Mouse (Mus musculus): ENCODE data around the gene Synpo2l. TPM values are rescaled to one million over a fixed set of nuclear protein-coding genes. Genes with fewer than 3 reads are reported as not detected.

Synpo2l gene
- polyA plus RNA-seq, 1 experiment: 0.33 TPM

DNA sequence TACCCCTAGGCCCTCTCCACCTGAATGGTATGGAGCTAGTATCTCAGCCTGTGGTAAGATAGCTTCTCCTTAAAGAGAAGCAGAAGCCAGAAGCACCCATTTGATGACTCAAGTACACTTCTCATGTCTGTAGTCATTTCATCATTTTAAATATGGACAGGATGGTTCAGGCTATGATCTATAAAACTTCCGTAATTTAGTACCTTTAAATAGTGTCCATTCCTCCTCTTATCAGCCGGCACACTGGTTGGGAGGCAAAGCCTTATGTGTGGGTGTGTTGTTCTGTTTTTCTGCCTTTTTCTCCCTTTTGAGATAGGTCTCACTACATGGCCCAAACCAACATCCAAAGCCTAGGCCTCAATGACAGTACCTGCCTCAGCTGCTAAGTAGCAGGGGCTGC is 30.4 kb upstream of the Synpo2l start:
- TF ChIP-seq POLR2A (IDR thresholded peaks at IDR 0.05; ENCODE audit: low read depth, low read length) (no peak), CTCF (IDR thresholded peaks at IDR 0.05; ENCODE audit: borderline replicate concordance, insufficient read depth, low read length) (no peak)
- Histone ChIP-seq H3K4me1 (ENCODE audit: control insufficient read depth, insufficient read depth, low read length) (peaks cover 8% of the 10 kb centered on the region), H3K4me3 (ENCODE audit: insufficient read depth, low read length) (no peak overlapping the region), H3K27ac (ENCODE audit: insufficient read depth, low read length) (no peak overlapping the region)

DNA sequence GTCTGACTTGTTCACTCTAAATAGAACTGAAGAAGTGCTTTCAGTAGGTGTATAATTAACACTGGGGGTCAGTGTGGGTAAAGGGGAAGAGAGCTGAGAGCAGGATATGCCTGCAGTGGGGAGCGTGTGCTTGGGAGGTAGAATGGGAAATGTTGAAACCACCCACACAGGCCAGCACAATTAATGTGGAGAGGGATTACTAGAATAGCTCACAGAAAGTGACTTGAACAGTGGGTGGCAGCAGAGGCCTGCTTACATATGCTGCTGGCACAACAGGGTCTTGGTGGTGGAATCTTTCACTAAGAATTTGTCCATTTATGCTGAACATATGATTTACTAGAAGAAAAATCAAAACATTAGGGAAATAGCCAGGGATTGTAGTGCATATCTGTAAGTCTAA is 28.8 kb upstream of the Synpo2l start:
- 0 out of 2 replicates have a peak overlapping the region, but pooled peaks have one; percentile 14 for H3K27ac ChIP-seq (ENCODE audit: insufficient read depth, low read length)
- H3K4me3 ChIP-seq (ENCODE audit: insufficient read depth, low read length): peak overlapping the region; percentile 50
- no peak for TF ChIP-seq POLR2A (IDR thresholded peaks at IDR 0.05; ENCODE audit: low read depth, low read length)
- TF ChIP-seq CTCF (IDR thresholded peaks at IDR 0.05; ENCODE audit: borderline replicate concordance, insufficient read depth, low read length): no peak

DNA sequence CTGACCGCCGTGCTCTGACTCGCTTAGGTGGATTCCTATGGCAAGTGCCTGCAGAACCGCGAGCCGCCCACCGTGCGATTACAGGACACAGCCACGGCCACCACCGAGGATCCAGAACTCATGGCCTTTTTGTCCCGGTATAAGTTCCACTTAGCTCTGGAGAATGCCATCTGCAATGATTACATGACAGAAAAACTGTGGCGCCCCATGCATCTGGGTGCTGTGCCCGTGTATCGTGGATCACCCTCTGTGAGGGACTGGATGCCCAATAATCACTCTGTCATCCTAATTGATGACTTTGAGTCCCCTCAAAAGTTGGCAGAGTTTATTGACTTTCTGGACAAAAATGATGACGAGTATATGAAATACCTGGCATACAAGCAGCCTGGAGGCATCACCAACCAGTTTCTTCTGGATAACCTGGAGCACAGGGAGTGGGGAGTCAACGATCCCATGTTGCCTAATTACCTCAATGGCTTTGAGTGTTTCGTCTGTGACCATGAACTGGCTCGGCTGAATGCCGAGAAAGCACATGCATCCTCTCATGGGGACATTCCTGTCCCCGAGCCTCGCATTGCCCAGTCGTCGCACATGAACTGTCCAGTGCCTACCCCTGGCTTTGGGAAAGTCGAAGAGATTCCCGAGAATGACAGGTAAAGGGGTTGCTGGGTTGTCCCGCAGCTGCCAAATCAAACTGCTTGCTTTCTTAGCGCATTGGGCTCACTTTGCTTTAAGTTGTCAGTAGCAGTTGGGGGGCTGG is 27.8 kb upstream of the Synpo2l start:
- H3K4me1 ChIP-seq (ENCODE audit: control insufficient read depth, insufficient read depth, low read length): peaks cover 8% of the 10 kb centered on the region
- H3K4me3 ChIP-seq (ENCODE audit: insufficient read depth, low read length): peak overlapping the region; percentile 50
- peak overlapping the region; percentile 10; the same call in 1 of the 2 replicates for H3K27ac ChIP-seq (ENCODE audit: insufficient read depth, low read length)
- TF ChIP-seq POLR2A (IDR thresholded peaks at IDR 0.05; ENCODE audit: low read depth, low read length) (no peak), CTCF (IDR thresholded peaks at IDR 0.05; ENCODE audit: borderline replicate concordance, insufficient read depth, low read length) (no peak)

More for the DNA sequence above, 28.8 kb upstream of the Synpo2l start:
- H3K4me1 ChIP-seq (ENCODE audit: control insufficient read depth, insufficient read depth, low read length): peaks cover 8% of the 10 kb centered on the region

DNA sequence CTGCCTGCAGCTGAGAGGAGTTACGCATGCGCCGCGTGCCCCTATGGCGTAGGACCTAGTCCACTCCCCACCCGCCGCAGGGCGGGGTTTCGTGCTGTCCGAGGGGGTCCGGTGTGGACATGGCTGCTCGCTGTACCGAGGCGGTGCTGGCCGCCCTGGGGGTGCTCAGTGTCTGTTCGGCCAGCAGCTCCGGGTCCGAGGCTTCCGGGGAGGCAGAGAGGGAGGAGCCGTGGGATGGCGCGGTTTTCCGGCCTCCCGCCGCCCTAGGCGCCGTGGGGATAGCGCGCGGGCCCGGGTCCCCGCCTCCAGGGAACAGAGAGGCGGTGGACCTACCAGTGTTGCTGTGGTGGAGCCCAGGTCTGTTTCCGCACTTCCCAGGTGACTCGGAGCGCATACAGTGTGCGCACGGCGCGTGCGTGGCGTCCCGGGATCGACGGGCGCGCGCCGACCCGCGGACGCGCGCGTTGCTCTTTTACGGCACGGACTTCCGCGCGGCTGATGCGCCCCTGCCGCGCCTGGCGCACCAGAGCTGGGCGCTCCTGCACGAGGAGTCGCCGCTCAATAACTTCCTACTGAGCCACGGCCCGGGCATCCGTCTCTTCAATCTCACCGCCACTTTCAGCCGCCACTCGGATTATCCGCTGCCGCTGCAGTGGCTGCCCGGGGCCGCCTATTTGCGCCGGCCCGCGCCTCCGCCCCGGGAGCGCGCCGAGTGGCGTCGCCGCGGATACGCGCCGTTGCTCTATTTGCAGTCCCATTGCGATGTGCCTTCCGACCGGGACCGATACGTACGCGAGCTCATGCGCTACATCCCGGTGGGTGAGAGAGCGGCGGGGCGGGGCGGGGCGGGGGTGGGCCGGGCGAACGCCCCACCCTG is 27.0 kb upstream of the Synpo2l start, which contains the start of gene Fut11:
Gene Fut11 (plus strand): TSS at position 85 of the 877 bp plus-strand sequence.
- no peak for TF ChIP-seq CTCF (IDR thresholded peaks at IDR 0.05; ENCODE audit: borderline replicate concordance, insufficient read depth, low read length)
- TF ChIP-seq POLR2A (IDR thresholded peaks at IDR 0.05; ENCODE audit: low read depth, low read length): peak; percentile 75
- peaks cover 5% of the 10 kb centered on the region for H3K4me1 ChIP-seq (ENCODE audit: control insufficient read depth, insufficient read depth, low read length)
- peak within 1 kb of the TSS; percentile 50 for H3K4me3 ChIP-seq (ENCODE audit: insufficient read depth, low read length)
- H3K27ac ChIP-seq (ENCODE audit: insufficient read depth, low read length): peak within 1 kb of the TSS; percentile 80

DNA sequence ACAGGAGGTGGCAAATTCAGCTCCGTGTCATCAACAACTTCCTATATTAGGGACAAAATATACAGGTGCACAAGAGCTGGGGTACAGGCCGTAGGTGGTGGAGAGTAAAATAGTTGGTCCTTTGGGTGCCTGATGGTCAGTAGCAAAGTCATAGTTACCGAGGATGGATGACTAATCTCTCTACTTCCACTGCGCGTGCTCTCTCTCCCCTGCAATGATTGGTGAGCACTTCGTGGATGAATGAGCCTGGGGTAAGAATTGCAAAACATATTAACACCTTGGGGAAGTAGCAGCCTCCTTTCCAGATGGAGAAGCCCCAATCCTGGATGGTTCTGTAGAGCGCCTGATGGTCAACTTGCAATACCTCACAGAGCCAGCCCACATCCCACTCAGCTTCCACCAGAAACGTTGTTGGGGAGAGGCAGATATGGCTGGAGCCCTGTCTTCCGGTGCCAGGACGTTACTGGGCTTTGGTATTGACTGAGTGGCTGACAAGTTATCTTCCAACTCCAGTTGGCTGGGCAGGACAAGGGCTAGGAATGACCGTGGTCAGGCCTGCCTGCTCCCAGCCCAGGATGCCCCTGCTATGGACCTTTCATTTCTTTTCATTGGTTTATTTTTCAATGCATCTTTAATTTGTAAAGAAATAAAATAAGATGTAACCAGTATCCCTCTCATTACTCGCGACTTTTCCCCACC is 26.2 kb upstream of the Synpo2l start:
- Histone ChIP-seq H3K27ac (ENCODE audit: insufficient read depth, low read length) (no peak overlapping the region), H3K4me3 (ENCODE audit: insufficient read depth, low read length) (peak overlapping the region; percentile 50), H3K4me1 (ENCODE audit: control insufficient read depth, insufficient read depth, low read length) (peaks cover 5% of the 10 kb centered on the region)
- no peak for TF ChIP-seq POLR2A (IDR thresholded peaks at IDR 0.05; ENCODE audit: low read depth, low read length)

DNA sequence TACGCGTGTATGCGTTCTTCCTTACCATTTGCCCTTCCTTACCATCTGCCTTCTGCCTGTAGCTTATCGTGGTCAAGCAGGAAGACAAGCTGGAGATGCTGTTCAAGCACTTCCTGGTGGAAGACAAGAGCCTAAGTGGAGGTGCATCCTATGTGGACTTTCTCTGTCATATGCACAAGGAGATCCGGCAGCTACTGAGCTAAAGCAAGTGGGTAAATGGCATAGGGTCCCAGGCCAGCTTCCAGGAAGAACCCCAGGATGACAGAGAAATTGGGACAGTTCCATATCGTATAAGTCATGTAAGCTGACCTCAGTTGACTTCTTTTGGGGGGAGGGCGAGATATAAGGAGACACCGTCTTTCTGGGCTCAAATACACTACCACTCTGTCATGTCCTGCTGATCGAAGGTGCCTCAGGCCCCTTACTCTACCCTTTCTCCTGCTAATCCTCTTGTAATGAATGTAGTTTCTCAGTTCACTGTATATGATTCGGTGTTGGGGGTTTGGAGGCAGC is 25.5 kb upstream of the Synpo2l start:
- H3K4me1 ChIP-seq (ENCODE audit: control insufficient read depth, insufficient read depth, low read length): peaks cover 4% of the 10 kb centered on the region
- H3K27ac ChIP-seq (ENCODE audit: insufficient read depth, low read length): no peak overlapping the region
- no peak overlapping the region for H3K4me3 ChIP-seq (ENCODE audit: insufficient read depth, low read length)
- TF ChIP-seq CTCF (IDR thresholded peaks at IDR 0.05; ENCODE audit: borderline replicate concordance, insufficient read depth, low read length) (no peak), POLR2A (IDR thresholded peaks at IDR 0.05; ENCODE audit: low read depth, low read length) (no peak)

DNA sequence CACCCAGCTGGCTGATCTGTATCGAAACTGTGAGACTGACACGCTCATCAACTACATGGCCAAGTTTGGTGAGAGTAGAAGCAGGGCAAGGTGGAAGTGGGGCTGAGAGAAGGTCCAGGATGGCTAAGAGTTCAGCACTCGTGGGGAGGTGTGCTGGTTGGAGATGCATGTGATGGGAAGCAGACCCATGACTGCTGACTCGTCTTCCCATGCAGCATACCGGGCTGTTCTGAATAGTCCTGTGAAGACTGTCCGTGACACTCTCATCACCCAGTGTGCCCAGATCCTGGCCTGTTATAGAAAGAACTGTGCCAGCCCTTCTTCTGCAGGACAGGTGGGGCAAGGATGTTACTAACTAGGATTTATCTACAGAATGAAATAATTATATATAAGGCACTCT is 23.6 kb upstream of the Synpo2l start:
- Histone ChIP-seq H3K27ac (ENCODE audit: insufficient read depth, low read length) (no peak overlapping the region), H3K4me3 (ENCODE audit: insufficient read depth, low read length) (no peak overlapping the region), H3K4me1 (ENCODE audit: control insufficient read depth, insufficient read depth, low read length) (peaks cover 2% of the 10 kb centered on the region; the same call in 1 of the 2 replicates)
- no peak for TF ChIP-seq POLR2A (IDR thresholded peaks at IDR 0.05; ENCODE audit: low read depth, low read length)
- no peak for TF ChIP-seq CTCF (IDR thresholded peaks at IDR 0.05; ENCODE audit: borderline replicate concordance, insufficient read depth, low read length)

DNA sequence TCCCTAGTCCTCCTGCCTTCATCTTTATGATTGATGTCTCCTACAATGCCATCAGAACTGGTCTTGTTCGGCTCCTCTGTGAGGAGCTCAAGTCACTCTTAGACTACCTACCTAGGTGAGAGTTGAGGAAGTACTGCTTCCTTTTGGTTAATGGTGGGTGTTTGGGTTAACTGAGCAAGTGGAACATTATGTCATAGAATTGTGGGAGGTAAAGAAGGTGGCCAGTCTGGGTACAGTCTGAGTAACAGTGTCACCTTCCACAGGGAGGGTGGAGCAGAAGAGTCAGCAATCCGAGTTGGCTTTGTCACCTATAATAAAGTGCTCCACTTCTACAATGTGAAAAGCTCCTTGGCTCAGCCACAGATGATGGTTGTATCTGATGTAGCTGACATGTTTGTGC is 20.9 kb upstream of the Synpo2l start:
- TF ChIP-seq POLR2A (IDR thresholded peaks at IDR 0.05; ENCODE audit: low read depth, low read length) (no peak), CTCF (IDR thresholded peaks at IDR 0.05; ENCODE audit: borderline replicate concordance, insufficient read depth, low read length) (no peak)
- H3K27ac ChIP-seq (ENCODE audit: insufficient read depth, low read length): no peak overlapping the region
- no peak overlapping the region for H3K4me3 ChIP-seq (ENCODE audit: insufficient read depth, low read length)
- H3K4me1 ChIP-seq (ENCODE audit: control insufficient read depth, insufficient read depth, low read length): no peaks in the 10 kb centered on the region

DNA sequence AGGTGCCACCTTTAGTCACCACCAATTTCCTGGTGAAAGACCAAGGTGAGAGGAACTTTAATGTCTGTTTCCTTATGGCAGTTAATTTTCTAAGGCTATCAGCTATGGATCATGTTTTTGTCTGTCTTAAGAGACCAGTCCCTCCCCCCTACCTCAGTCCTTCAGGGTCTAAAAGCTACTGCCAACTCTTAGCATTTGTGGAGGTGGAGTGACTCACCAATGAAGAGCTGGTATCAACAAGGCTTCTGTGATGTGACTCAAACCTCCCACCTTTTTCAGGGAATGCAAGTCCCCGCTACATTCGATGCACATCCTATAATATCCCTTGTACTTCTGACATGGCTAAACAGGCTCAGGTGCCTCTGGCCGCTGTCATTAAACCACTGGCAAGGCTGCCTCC is 18.4 kb upstream of the Synpo2l start:
- TF ChIP-seq POLR2A (IDR thresholded peaks at IDR 0.05; ENCODE audit: low read depth, low read length) (no peak), CTCF (IDR thresholded peaks at IDR 0.05; ENCODE audit: borderline replicate concordance, insufficient read depth, low read length) (no peak)
- Histone ChIP-seq H3K4me1 (ENCODE audit: control insufficient read depth, insufficient read depth, low read length) (no peaks in the 10 kb centered on the region), H3K27ac (ENCODE audit: insufficient read depth, low read length) (no peak overlapping the region), H3K4me3 (ENCODE audit: insufficient read depth, low read length) (no peak overlapping the region)

Data from embryonic fibroblast, embryonic 13.5 days (primary cell).